Mouse (Mus musculus) heart, postnatal 0 days (tissue): ENCODE data around the gene Zbtb43. TPM values are rescaled to one million over a fixed set of nuclear protein-coding genes. Genes with fewer than 3 reads are reported as not detected.

ENCODE experiments used
- ATAC-seq: fragments of 200-750 bp; cut with Nextera tagmentation; 2 replicates; pipeline ENCODE4 v1.8.0; 2017; ENCODE audit warnings: low read depth, moderate number of reproducible peaks, moderate library complexity; ENCODE audit not compliant: insufficient read depth
- DNase-seq: peaks from one replicate; pipeline ENCODE4 v3.0.0-alpha.2; 2016; ENCODE audit warnings: low spot score
- H3K27ac ChIP-seq: fragments of 300-500 bp; sonication (generic); 2 replicates; pipeline ENCODE4 v1.5.1; 2014; ENCODE audit warnings: low read depth, mild to moderate bottlenecking
- H3K27me3 ChIP-seq: fragments of 300-500 bp; sonication (generic); 2 replicates; pipeline ENCODE4 v1.6.1; 2014; ENCODE audit warnings: low read length, mixed read lengths; ENCODE audit not compliant: control insufficient read depth, insufficient read depth
- H3K36me3 ChIP-seq: fragments of 300-500 bp; sonication (generic); replicated peaks from 2 replicates; pipeline ENCODE4 v1.6.1; 2014; ENCODE audit warnings: low read length, mixed read lengths; ENCODE audit not compliant: control insufficient read depth, insufficient read depth
- H3K4me1 ChIP-seq: fragments of 300-500 bp; sonication (generic); 2 replicates; pipeline ENCODE4 v1.6.1; 2014; ENCODE audit warnings: antibody characterized with exemption; ENCODE audit not compliant: control insufficient read depth, insufficient read depth
- H3K4me2 ChIP-seq: fragments of 300-500 bp; sonication (generic); 2 replicates; pipeline ENCODE4 v1.6.1; 2014; ENCODE audit warnings: low read depth, mild to moderate bottlenecking, low read length, moderate library complexity
- H3K4me3 ChIP-seq: fragments of 300-500 bp; sonication (generic); 2 replicates; pipeline ENCODE4 v1.5.1; 2014; ENCODE audit warnings: low read depth, low read length
- H3K9ac ChIP-seq: fragments of 300-500 bp; sonication (generic); replicated peaks from 2 replicates; pipeline ENCODE4 v1.6.1; 2014; ENCODE audit warnings: low read depth, low read length, mixed read lengths
- H3K9me3 ChIP-seq: fragments of 300-500 bp; sonication (generic); replicated peaks from 2 replicates; pipeline ENCODE4 v1.6.1; 2016; ENCODE audit warnings: low read length; ENCODE audit not compliant: control insufficient read depth
- CTCF ChIP-seq: IDR thresholded peaks from 2 replicates; pipeline ENCODE4 v1.5.1; 2016; ENCODE audit warnings: antibody characterized with exemption, control low read depth, low read depth
- EP300 ChIP-seq: IDR thresholded peaks from 2 replicates; pipeline ENCODE4 v1.6.1; 2016; ENCODE audit warnings: antibody characterized with exemption, low read depth
- WGBS: fragments of 180-500 bp; shearing (Covaris S2); extraction: QIAGEN DNeasy Blood & Tissue Kit; methylation state at CpG from one replicate; pipeline ENCODE4 v1.1.7; 2014; 5-methylcytosine and 5-hydroxymethylcytosine counted together
- polyA plus RNA-seq: library from polyadenylated mRNA; unstranded; fragments of >200 nt; fragmentation: Nextera tagmentation; extraction: Ambion mirVana; gene quantifications from 2 replicates; pipeline ENCODE4 v1.2.1, GENCODE M21; 2015
- total RNA-seq: library from RNA; depleted of rRNA; stranded (reverse); fragments of >200 nt; gene quantifications from 2 replicates; pipeline ENCODE4 v1.2.3, GENCODE M21; 2014; ENCODE audit warnings: low replicate concordance

The Zbtb43 gene
- total and polyA plus RNA-seq, 2 experiments from 2014 or later: 11.8 to 12.3 TPM

- no peaks in the 10 kb centered on the region for H3K27me3 ChIP-seq
- WGBS: 7% methylated on average over 16 of the region's 16 CpGs
- H3K4me3 ChIP-seq: 0 out of 2 replicates have a peak overlapping the region, but pooled peaks have one; percentile 6
- TF ChIP-seq CTCF: no peak
- TF ChIP-seq EP300: no peak
- DNase-seq: no peak
- ATAC-seq: no peak
- H3K4me1 ChIP-seq: no peaks in the 10 kb centered on the region
- peak overlapping the region; percentile 41 for H3K4me2 ChIP-seq
- H3K36me3 ChIP-seq: no peaks in the 10 kb centered on the region
- H3K9me3 ChIP-seq: no peaks in the 10 kb centered on the region
- no peak overlapping the region for H3K9ac ChIP-seq
- no peak overlapping the region for H3K27ac ChIP-seq
These were observed 32.3 kb downstream of the Zbtb43 start for GRCm38 (mm10) chr2:33436035-33436580.

GRCm38 (mm10) chr2:33435036-33435650, 33.2 kb downstream of the Zbtb43 start:
- no peak for TF ChIP-seq CTCF
- TF ChIP-seq EP300: no peak
- no peak overlapping the region for H3K27ac ChIP-seq
- no peak overlapping the region for H3K4me2 ChIP-seq

GRCm38 (mm10) chr2:33432877-33433276, 35.5 kb downstream of the Zbtb43 start:
- Histone ChIP-seq H3K4me1 (peaks cover 13% of the 10 kb centered on the region), H3K27me3 (no peaks in the 10 kb centered on the region), H3K9ac (no peak overlapping the region), H3K36me3 (no peaks in the 10 kb centered on the region; the same call in 1 of the 2 replicates), H3K4me2 (no peak overlapping the region), H3K9me3 (no peaks in the 10 kb centered on the region), H3K4me3 (no peak overlapping the region), H3K27ac (no peak overlapping the region)
- DNase-seq: peak; percentile 19
- TF ChIP-seq CTCF (peak; percentile 61), EP300 (no peak)
- 54% methylated on average over 5 of the region's 5 CpGs for WGBS
- ATAC-seq: no peak

More at GRCm38 (mm10) chr2:33435036-33435650, 33.2 kb downstream of the Zbtb43 start:
- DNase-seq (no peak), ATAC-seq (no peak)
- H3K9ac ChIP-seq: no peak overlapping the region
- no peaks in the 10 kb centered on the region for H3K36me3 ChIP-seq
- 0 out of 2 replicates have a peak, but pooled peaks cover 3% of the 10 kb centered on the region for H3K4me1 ChIP-seq
- no peak overlapping the region for H3K4me3 ChIP-seq
- H3K9me3 ChIP-seq: no peaks in the 10 kb centered on the region
- WGBS: 59% methylated on average over 8 of the region's 8 CpGs
- H3K27me3 ChIP-seq: no peaks in the 10 kb centered on the region

- WGBS: 1% methylated on average over 75 of the region's 102 CpGs
- Histone ChIP-seq H3K4me3 (peak within 1 kb of the TSS; percentile 86), H3K27ac (peak within 1 kb of the TSS; percentile 79), H3K4me2 (peak within 1 kb of the TSS; percentile 92), H3K36me3 (no peaks in the 10 kb centered on the region; the same call in 1 of the 2 replicates), H3K4me1 (peaks cover 13% of the 10 kb centered on the region), H3K9me3 (no peaks in the 10 kb centered on the region), H3K27me3 (no peaks in the 10 kb centered on the region), H3K9ac (peak within 1 kb of the TSS; percentile 90)
- ATAC-seq: peak; percentile 76
- TF ChIP-seq EP300 (no peak), CTCF (peak; percentile 71)
- DNase-seq: peak; percentile 28
These were observed 37.3 kb downstream of the Zbtb43 start, which contains the start of gene Zbtb34 for GRCm38 (mm10) chr2:33430771-33431699. TSS of gene Zbtb34 (minus strand) at chr2:33431324.

GRCm38 (mm10) chr2:33430081-33430770, 38.1 kb downstream of the Zbtb43 start:
- DNase-seq (peak; percentile 45), ATAC-seq (no peak)
- no peak for TF ChIP-seq CTCF
- no peak for TF ChIP-seq EP300
- peak overlapping the region; percentile 92 for H3K4me2 ChIP-seq
- no peaks in the 10 kb centered on the region; the same call in 1 of the 2 replicates for H3K36me3 ChIP-seq
- no peaks in the 10 kb centered on the region for H3K27me3 ChIP-seq
- peaks cover 13% of the 10 kb centered on the region for H3K4me1 ChIP-seq
- no peaks in the 10 kb centered on the region for H3K9me3 ChIP-seq
- H3K4me3 ChIP-seq: peak overlapping the region; percentile 86
- peak overlapping the region; percentile 79 for H3K27ac ChIP-seq
- peak overlapping the region; percentile 90 for H3K9ac ChIP-seq
- WGBS: 13% methylated on average over 13 of the region's 13 CpGs
